Mouse (Mus musculus): ENCODE results near the gene Kdm4b. TPM values are rescaled to one million over a fixed set of nuclear protein-coding genes. Genes with fewer than 3 reads are reported as not detected.

Kdm4b gene
- 8.1 TPM in 2 replicates for polyA plus RNA-seq (2015; fragmentation: Nextera tagmentation; extraction: Ambion mirVana)

DNA sequence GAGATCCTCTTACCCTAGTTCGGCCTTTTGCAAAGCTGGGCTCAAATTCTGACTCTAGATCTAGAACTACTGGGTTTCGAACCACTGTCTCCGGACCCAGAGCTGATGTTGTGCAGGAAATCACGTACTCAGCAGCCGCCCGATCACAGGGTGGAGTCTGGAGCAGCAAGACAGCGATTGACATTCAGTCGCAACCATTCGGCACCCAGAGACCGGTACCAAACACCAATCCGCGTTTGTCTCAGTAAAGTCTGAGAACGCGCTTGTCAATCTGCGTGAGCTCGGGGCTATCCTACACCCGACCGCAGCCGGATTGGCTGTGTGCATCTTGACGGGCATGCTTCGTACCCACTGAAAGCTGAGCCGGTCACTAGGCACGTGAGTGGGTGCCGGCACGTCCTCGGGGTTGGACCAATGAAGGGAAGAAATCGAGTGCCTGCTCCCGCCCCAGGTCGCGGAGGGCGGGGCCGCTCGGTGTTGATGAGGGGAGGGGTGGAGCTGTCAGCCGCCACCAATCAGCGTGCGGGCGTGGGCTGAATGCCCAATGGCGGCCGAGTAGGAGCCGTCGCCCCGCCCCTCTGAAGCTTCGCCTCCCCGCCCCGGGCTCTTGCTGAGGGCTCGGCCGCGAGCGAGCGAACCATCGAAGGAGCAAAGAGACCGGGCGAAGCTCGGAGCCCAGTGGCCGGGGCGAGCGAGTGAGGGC is at the start of gene Kdm4b:
Gene Kdm4b, plus strand, starts transcription at position 613 of the 703 bp plus-strand sequence.
- ATAC-seq, result peak; percentile 98
- Histone ChIP-seq H3K27me3 (replicated peaks; ENCODE audit: control insufficient read depth, insufficient read depth, low read length) (no peaks in the 10 kb centered on the region), H3K9ac (ENCODE audit: low read depth, low read length) (peak within 1 kb of the TSS; percentile 91), H3K4me1 (replicated peaks; ENCODE audit: control insufficient read depth, insufficient read depth, low read length) (peaks cover 10% of the 10 kb centered on the region; the same call in 1 of the 2 replicates), H3K4me3 (ENCODE audit: low read depth, low read length) (peak within 1 kb of the TSS; percentile 77), H3K9me3 (ENCODE audit: control insufficient read depth) (no peaks in the 10 kb centered on the region), H3K4me2 (replicated peaks; ENCODE audit: low read depth) (peak within 1 kb of the TSS; percentile 92), H3K36me3 (ENCODE audit: control insufficient read depth, insufficient read depth) (peaks cover 19% of the 10 kb centered on the region; the same call in 1 of the 2 replicates), H3K27ac (ENCODE audit: low read depth, low read length) (peak within 1 kb of the TSS; percentile 97)
- no peak for TF ChIP-seq CTCF (IDR thresholded peaks at IDR 0.05; ENCODE audit: low read depth)
- WGBS, result under 1% methylated on average over 52 of the region's 57 CpGs

DNA sequence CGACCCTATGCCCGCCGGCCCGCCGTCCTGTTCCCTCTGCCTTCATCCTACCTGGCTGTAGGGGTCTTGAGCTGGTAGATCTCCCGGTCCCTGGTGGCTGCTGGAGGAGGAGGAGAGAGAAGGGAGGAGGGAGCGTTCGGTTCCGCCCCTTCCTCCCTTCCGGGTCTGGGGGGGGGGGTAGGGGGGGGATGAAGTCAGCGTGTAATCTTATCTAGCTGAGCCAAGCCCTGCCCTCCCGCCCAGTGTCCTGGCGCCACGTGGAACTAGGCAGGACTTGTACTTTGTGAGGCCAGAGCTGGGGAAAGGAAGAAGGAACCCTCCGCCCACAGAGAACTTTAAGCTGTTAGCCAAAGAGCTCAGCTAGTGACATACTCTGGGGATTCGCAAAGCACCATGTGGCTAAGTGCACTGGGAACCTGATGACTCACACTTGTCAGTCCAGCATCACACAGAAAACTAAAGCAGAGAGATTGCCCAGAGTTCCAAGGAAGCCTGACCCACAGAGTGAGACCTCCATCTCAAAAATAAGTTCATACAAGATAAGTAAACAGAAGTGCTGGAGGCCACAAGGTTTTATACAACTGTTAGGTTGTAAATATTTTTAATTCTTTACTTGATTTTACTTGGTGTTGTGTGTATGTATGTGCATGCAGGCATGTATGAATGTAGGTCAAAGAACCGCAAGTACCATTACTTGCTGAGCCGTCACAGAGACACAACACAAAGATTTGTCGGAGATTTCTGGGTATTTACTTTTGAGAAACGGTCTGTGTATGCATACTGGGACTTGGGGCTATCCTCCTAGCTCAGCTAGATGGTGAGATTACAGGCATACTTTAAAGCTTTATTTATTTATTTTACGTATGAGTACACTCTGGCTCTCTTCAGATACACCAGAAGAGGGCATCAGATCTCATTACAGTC is 49.0 kb upstream of the Kdm4b start, which contains the start of gene Ticam1:
Gene Ticam1, minus strand, starts transcription at position 144 of the 924 bp plus-strand sequence.
- Histone ChIP-seq H3K4me2 (replicated peaks; ENCODE audit: low read depth) (peak within 1 kb of the TSS; percentile 75), H3K9ac (ENCODE audit: low read depth, low read length) (peak within 1 kb of the TSS; percentile 76), H3K36me3 (ENCODE audit: control insufficient read depth, insufficient read depth) (peaks cover 48% of the 10 kb centered on the region), H3K4me3 (ENCODE audit: low read depth, low read length) (peak within 1 kb of the TSS; percentile 61), H3K4me1 (replicated peaks; ENCODE audit: control insufficient read depth, insufficient read depth, low read length) (0 out of 2 replicates have a peak, but pooled peaks cover 3% of the 10 kb centered on the region), H3K27me3 (replicated peaks; ENCODE audit: control insufficient read depth, insufficient read depth, low read length) (no peaks in the 10 kb centered on the region), H3K27ac (ENCODE audit: low read depth, low read length) (peak within 1 kb of the TSS; percentile 98), H3K9me3 (ENCODE audit: control insufficient read depth) (no peaks in the 10 kb centered on the region)
- WGBS, result under 1% methylated on average over 19 of the region's 21 CpGs
- ATAC-seq, result peak; percentile 83
- peak; percentile 69 for TF ChIP-seq CTCF (IDR thresholded peaks at IDR 0.05; ENCODE audit: low read depth)

DNA sequence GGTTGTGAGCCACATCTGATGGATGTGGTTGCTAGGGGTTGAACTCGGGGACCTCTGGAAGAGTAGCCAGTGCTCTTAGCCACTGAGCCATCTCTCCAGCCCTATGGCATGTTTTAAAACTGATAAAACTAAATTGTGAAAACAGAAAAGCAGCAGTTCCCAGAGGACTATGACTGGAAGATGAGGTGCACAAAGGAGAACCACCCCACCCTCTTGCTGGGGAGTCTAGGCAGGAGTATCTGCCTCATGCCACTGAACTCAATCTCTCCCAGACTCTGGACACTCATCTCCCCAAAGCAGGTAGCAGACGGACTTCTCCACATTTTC is 48.3 kb upstream of the Kdm4b start:
- peaks cover 42% of the 10 kb centered on the region for H3K36me3 ChIP-seq (ENCODE audit: control insufficient read depth, insufficient read depth)
- 0 out of 2 replicates have a peak, but pooled peaks cover 3% of the 10 kb centered on the region for H3K4me1 ChIP-seq (replicated peaks; ENCODE audit: control insufficient read depth, insufficient read depth, low read length)
- no peak for ATAC-seq
- TF ChIP-seq CTCF (IDR thresholded peaks at IDR 0.05; ENCODE audit: low read depth), result no peak
- 12% methylated on average over 2 of the region's 2 CpGs for WGBS
- H3K27me3 ChIP-seq (replicated peaks; ENCODE audit: control insufficient read depth, insufficient read depth, low read length), result no peaks in the 10 kb centered on the region
- H3K4me3 ChIP-seq (ENCODE audit: low read depth, low read length), result peak overlapping the region; percentile 9
- peak overlapping the region; percentile 98 for H3K27ac ChIP-seq (ENCODE audit: low read depth, low read length)
- peak overlapping the region; percentile 75 for H3K4me2 ChIP-seq (replicated peaks; ENCODE audit: low read depth)
- H3K9ac ChIP-seq (ENCODE audit: low read depth, low read length), result 0 out of 2 replicates have a peak overlapping the region, but pooled peaks have one; percentile 8
- H3K9me3 ChIP-seq (ENCODE audit: control insufficient read depth), result no peaks in the 10 kb centered on the region

DNA sequence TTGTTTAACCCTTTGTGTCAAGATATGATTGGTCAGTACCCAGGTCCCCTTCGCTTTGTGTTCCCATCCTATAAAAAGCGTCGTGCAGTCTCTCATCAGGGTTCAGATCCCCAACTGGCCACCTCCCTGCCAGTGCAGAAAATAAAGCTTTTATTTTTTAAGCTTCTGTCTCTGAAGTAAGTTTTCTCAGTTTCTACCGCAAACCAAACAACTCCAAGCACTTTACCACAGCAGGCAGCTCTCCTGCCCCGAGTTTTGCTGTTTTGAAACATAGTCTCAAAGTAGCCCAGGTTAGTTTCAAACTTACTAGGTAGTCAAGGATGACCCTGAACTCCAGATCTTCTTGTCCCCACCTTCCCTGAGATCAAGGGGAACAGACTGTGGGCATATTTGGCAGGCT is 47.5 kb upstream of the Kdm4b start:
- no peak for TF ChIP-seq CTCF (IDR thresholded peaks at IDR 0.05; ENCODE audit: low read depth)

DNA sequence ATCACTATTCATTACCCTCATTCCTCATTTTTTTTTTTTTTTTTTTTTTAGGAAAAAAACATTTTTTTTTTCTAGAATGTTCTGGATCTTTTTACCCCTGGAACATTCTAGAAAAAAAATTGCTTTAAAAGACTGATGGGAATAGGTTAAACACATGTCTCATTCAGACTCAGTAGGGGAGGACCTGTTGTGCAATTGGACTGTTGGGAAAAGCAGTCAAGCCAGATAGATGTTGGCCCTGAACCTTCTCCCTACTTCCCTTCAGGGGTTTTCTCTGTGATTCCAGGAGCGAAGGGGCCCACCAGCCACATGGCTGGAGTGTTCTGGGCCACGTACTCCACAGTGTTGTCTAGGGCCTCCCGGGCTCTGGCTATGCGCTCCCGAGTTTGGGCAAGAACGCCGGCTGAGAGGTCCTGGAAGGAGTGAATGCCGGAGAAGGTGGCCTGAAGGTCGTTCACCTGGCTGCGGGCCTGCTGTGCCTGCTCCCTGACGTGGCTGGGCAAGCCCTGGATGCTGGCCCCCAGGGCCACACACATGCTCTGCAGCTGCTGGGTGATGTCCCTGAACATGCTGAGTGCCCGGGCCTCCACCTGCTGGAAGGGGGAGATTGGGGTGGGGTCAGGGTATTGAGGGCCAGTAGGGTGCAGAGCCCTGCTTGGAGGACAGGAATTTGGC is 46.2 kb upstream of the Kdm4b start:
- Histone ChIP-seq H3K4me3 (ENCODE audit: low read depth, low read length) (no peak overlapping the region), H3K4me1 (replicated peaks; ENCODE audit: control insufficient read depth, insufficient read depth, low read length) (0 out of 2 replicates have a peak, but pooled peaks cover 3% of the 10 kb centered on the region), H3K27ac (ENCODE audit: low read depth, low read length) (peak overlapping the region; percentile 65), H3K36me3 (ENCODE audit: control insufficient read depth, insufficient read depth) (peaks cover 45% of the 10 kb centered on the region), H3K9ac (ENCODE audit: low read depth, low read length) (no peak overlapping the region), H3K27me3 (replicated peaks; ENCODE audit: control insufficient read depth, insufficient read depth, low read length) (no peaks in the 10 kb centered on the region), H3K4me2 (replicated peaks; ENCODE audit: low read depth) (no peak overlapping the region), H3K9me3 (ENCODE audit: control insufficient read depth) (no peaks in the 10 kb centered on the region)
- ATAC-seq, result no peak
- TF ChIP-seq CTCF (IDR thresholded peaks at IDR 0.05; ENCODE audit: low read depth), result no peak
- 62% methylated on average over 12 of the region's 12 CpGs for WGBS

More for the DNA sequence above, 47.5 kb upstream of the Kdm4b start:
- no peaks in the 10 kb centered on the region for H3K9me3 ChIP-seq (ENCODE audit: control insufficient read depth)
- H3K9ac ChIP-seq (ENCODE audit: low read depth, low read length), result 0 out of 2 replicates have a peak overlapping the region, but pooled peaks have one; percentile 28
- 0 out of 2 replicates have a peak, but pooled peaks cover 3% of the 10 kb centered on the region for H3K4me1 ChIP-seq (replicated peaks; ENCODE audit: control insufficient read depth, insufficient read depth, low read length)
- no peak for ATAC-seq
- no peak overlapping the region for H3K4me3 ChIP-seq (ENCODE audit: low read depth, low read length)
- peak overlapping the region; percentile 98 for H3K27ac ChIP-seq (ENCODE audit: low read depth, low read length)
- WGBS, result 54% methylated on average over 5 of the region's 5 CpGs
- peaks cover 43% of the 10 kb centered on the region for H3K36me3 ChIP-seq (ENCODE audit: control insufficient read depth, insufficient read depth)
- H3K4me2 ChIP-seq (replicated peaks; ENCODE audit: low read depth), result no peak overlapping the region
- H3K27me3 ChIP-seq (replicated peaks; ENCODE audit: control insufficient read depth, insufficient read depth, low read length), result no peaks in the 10 kb centered on the region

All from intestine, postnatal 0 days (tissue).